Mouse (Mus musculus) midbrain, embryonic 11.5 days (tissue): ENCODE data around the gene Nr2f6. TPM values are rescaled to one million over a fixed set of nuclear protein-coding genes. Genes with fewer than 3 reads are reported as not detected.

Source experiments
- ATAC-seq: fragments of 200-750 bp; cut with Nextera tagmentation; 2 replicates; pipeline ENCODE4 v1.8.0; 2017; ENCODE audit warnings: moderate TSS enrichment, moderate library complexity; ENCODE audit not compliant: low FRiP score
- DNase-seq: peaks from one replicate; pipeline ENCODE4 v3.0.0; 2015; ENCODE audit warnings: low spot score; ENCODE audit errors: missing footprints
- H3K27ac ChIP-seq: fragments of 300-500 bp; sonication (generic); 2 replicates; pipeline ENCODE4 v1.5.1; 2014; ENCODE audit warnings: low read depth, low read length
- H3K27me3 ChIP-seq: fragments of 300-500 bp; sonication (generic); 2 replicates; pipeline ENCODE4 v1.6.1; 2014; ENCODE audit warnings: mild to moderate bottlenecking, low read length, moderate library complexity, mixed read lengths; ENCODE audit not compliant: control insufficient read depth, insufficient read depth
- H3K36me3 ChIP-seq: fragments of 300-500 bp; sonication (generic); 2 replicates; pipeline ENCODE4 v1.6.1; 2014; ENCODE audit warnings: mild to moderate bottlenecking, low read length, moderate library complexity, mixed read lengths; ENCODE audit not compliant: control insufficient read depth, insufficient read depth
- H3K4me1 ChIP-seq: fragments of 300-500 bp; sonication (generic); 2 replicates; pipeline ENCODE4 v1.6.1; 2014; ENCODE audit warnings: low read length; ENCODE audit not compliant: control insufficient read depth, insufficient read depth
- H3K4me2 ChIP-seq: fragments of 300-500 bp; sonication (generic); 2 replicates; pipeline ENCODE4 v1.6.1; 2014; ENCODE audit warnings: mild to moderate bottlenecking, moderate library complexity
- H3K4me3 ChIP-seq: fragments of 300-500 bp; sonication (generic); 2 replicates; pipeline ENCODE4 v1.5.1; 2014; ENCODE audit warnings: low read depth, low read length
- H3K9ac ChIP-seq: fragments of 300-500 bp; sonication (generic); 2 replicates; pipeline ENCODE4 v1.6.1; 2014; ENCODE audit warnings: low read length
- H3K9me3 ChIP-seq: fragments of 300-500 bp; sonication (generic); 2 replicates; pipeline ENCODE4 v1.6.1; 2016; ENCODE audit warnings: low read length; ENCODE audit not compliant: control insufficient read depth
- WGBS: fragments of 180-500 bp; shearing (Covaris S2); extraction: QIAGEN DNeasy Blood & Tissue Kit; methylation state at CpG from one replicate; pipeline ENCODE4 v1.1.7; 2014; 5-methylcytosine and 5-hydroxymethylcytosine counted together
- polyA plus RNA-seq: library from polyadenylated mRNA; unstranded; fragments of >200 nt; fragmentation: Nextera tagmentation; extraction: Ambion mirVana; gene quantifications from 2 replicates; pipeline ENCODE4 v1.2.1, GENCODE M21; 2014

Nr2f6 gene
- polyA plus RNA-seq, 1 experiment from 2014 or later: 73.0 TPM

GRCm38 (mm10) chr8:71404011-71404410 lies 22.3 kb upstream of the Nr2f6 start:
- peaks cover under 1% of the 10 kb centered on the region; the same call in 1 of the 2 replicates for H3K36me3 ChIP-seq
- 89% methylated on average over 8 of the region's 8 CpGs for WGBS

GRCm38 (mm10) chr8:71403107-71403885 lies 21.5 kb upstream of the Nr2f6 start:
- Histone ChIP-seq H3K27ac (no peak overlapping the region), H3K27me3 (no peaks in the 10 kb centered on the region), H3K4me2 (no peak overlapping the region), H3K4me1 (peaks cover 3% of the 10 kb centered on the region; the same call in 1 of the 2 replicates), H3K9me3 (no peaks in the 10 kb centered on the region), H3K9ac (no peak overlapping the region), H3K4me3 (no peak overlapping the region), H3K36me3 (no peaks in the 10 kb centered on the region)
- DNase-seq: no peak
- 84% methylated on average over 6 of the region's 6 CpGs for WGBS
- ATAC-seq: no peak

More at GRCm38 (mm10) chr8:71404011-71404410, 22.3 kb upstream of the Nr2f6 start:
- H3K4me1 ChIP-seq: peaks cover 3% of the 10 kb centered on the region; the same call in 1 of the 2 replicates
- DNase-seq (no peak), ATAC-seq (no peak)
- no peak overlapping the region for H3K9ac ChIP-seq
- H3K4me3 ChIP-seq: no peak overlapping the region
- no peak overlapping the region for H3K27ac ChIP-seq
- no peak overlapping the region for H3K4me2 ChIP-seq
- no peaks in the 10 kb centered on the region for H3K9me3 ChIP-seq
- no peaks in the 10 kb centered on the region for H3K27me3 ChIP-seq

- DNase-seq (no peak), ATAC-seq (no peak)
- Histone ChIP-seq H3K27ac (no peak overlapping the region), H3K4me3 (no peak overlapping the region), H3K9ac (peak overlapping the region; percentile 12; the same call in 1 of the 2 replicates), H3K4me2 (no peak overlapping the region), H3K4me1 (peaks cover 6% of the 10 kb centered on the region), H3K9me3 (no peaks in the 10 kb centered on the region), H3K36me3 (no peaks in the 10 kb centered on the region), H3K27me3 (no peaks in the 10 kb centered on the region)
- WGBS: 85% methylated on average over 9 of the region's 9 CpGs
Measured at GRCm38 (mm10) chr8:71402446-71402964, 20.7 kb upstream of the Nr2f6 start.

GRCm38 (mm10) chr8:71401454-71401853 lies 19.7 kb upstream of the Nr2f6 start:
- no peak for ATAC-seq
- H3K9ac ChIP-seq: no peak overlapping the region
- no peak for DNase-seq

GRCm38 (mm10) chr8:71400826-71401225 lies 19.1 kb upstream of the Nr2f6 start:
- Histone ChIP-seq H3K27ac (no peak overlapping the region), H3K9ac (no peak overlapping the region), H3K36me3 (no peaks in the 10 kb centered on the region), H3K9me3 (no peaks in the 10 kb centered on the region), H3K27me3 (no peaks in the 10 kb centered on the region), H3K4me3 (no peak overlapping the region), H3K4me2 (no peak overlapping the region), H3K4me1 (peaks cover 13% of the 10 kb centered on the region)
- ATAC-seq (no peak), DNase-seq (no peak)
- WGBS: 96% methylated on average over 2 of the region's 2 CpGs

More at GRCm38 (mm10) chr8:71401454-71401853, 19.7 kb upstream of the Nr2f6 start:
- no peak overlapping the region for H3K27ac ChIP-seq
- no peak overlapping the region for H3K4me2 ChIP-seq
- H3K27me3 ChIP-seq: no peaks in the 10 kb centered on the region
- H3K36me3 ChIP-seq: no peaks in the 10 kb centered on the region
- H3K9me3 ChIP-seq: no peaks in the 10 kb centered on the region
- H3K4me3 ChIP-seq: no peak overlapping the region
- peaks cover 10% of the 10 kb centered on the region for H3K4me1 ChIP-seq

- DNase-seq (no peak), ATAC-seq (no peak)
- Histone ChIP-seq H3K4me3 (peak overlapping the region; percentile 82; the same call in 1 of the 2 replicates), H3K36me3 (no peaks in the 10 kb centered on the region), H3K4me1 (peaks cover 9% of the 10 kb centered on the region), H3K9me3 (no peaks in the 10 kb centered on the region), H3K27me3 (no peaks in the 10 kb centered on the region), H3K27ac (no peak overlapping the region), H3K9ac (no peak overlapping the region), H3K4me2 (peak overlapping the region; percentile 83)
- WGBS: 86% methylated on average over 12 of the region's 12 CpGs
Measured at GRCm38 (mm10) chr8:71397701-71398100, 15.9 kb upstream of the Nr2f6 start.

GRCm38 (mm10) chr8:71396639-71397305 lies 15.0 kb upstream of the Nr2f6 start, which contains the start of gene Babam1:
Gene Babam1 (plus strand): TSS chr8:71396861.
- peak within 1 kb of the TSS; percentile 79 for H3K9ac ChIP-seq
- H3K4me2 ChIP-seq: peak within 1 kb of the TSS; percentile 83
- 1% methylated on average over 34 of the region's 34 CpGs for WGBS
- peak within 1 kb of the TSS; percentile 82 for H3K4me3 ChIP-seq
- H3K27ac ChIP-seq: peak within 1 kb of the TSS; percentile 20; the same call in 1 of the 2 replicates
- no peaks in the 10 kb centered on the region for H3K36me3 ChIP-seq
- H3K9me3 ChIP-seq: no peaks in the 10 kb centered on the region
- DNase-seq: peak; percentile 97
- H3K4me1 ChIP-seq: peaks cover 9% of the 10 kb centered on the region
- no peaks in the 10 kb centered on the region for H3K27me3 ChIP-seq
- ATAC-seq: peak; percentile 97

- whole genome bisulfite sequencing: 86% methylated on average over 9 of the region's 9 CpGs
- Histone ChIP-seq H3K27me3 (no peaks in the 10 kb centered on the region), H3K9ac (peak within 1 kb of the TSS; percentile 79; the same call in 1 of the 2 replicates), H3K9me3 (no peaks in the 10 kb centered on the region), H3K4me3 (peak within 1 kb of the TSS; percentile 82), H3K27ac (peak within 1 kb of the TSS; percentile 20; the same call in 1 of the 2 replicates), H3K4me1 (peaks cover 9% of the 10 kb centered on the region), H3K36me3 (no peaks in the 10 kb centered on the region), H3K4me2 (peak within 1 kb of the TSS; percentile 83; the same call in 1 of the 2 replicates)
- DNase-seq: no peak
- ATAC-seq: no peak
Measured at GRCm38 (mm10) chr8:71395629-71396028, 13.9 kb upstream of the Nr2f6 start, which contains the start of gene Ushbp1. Gene Ushbp1 (minus strand): TSS chr8:71395802.
